Mouse (Mus musculus) T-cell, adult 2 months (primary cell): ENCODE data around the gene Rnase2b.
"Not testable (repeated sequence)": the region's sequence is repeated elsewhere in the genome, so short reads cannot be mapped to it uniquely, and the experiment has no call there.

Experiments used
- DNase-seq: peaks from one replicate; pipeline ENCODE4 v3.0.0; 2022; ENCODE audit warnings: low spot score

Rnase2b gene

GRCm38 (mm10) chr14:51152249-51152870 is 9.7 kb upstream of the Rnase2b start:
- no peak for DNase-seq

- no peak for DNase-seq
Observed at GRCm38 (mm10) chr14:51156056-51156735, 5.9 kb upstream of the Rnase2b start.

GRCm38 (mm10) chr14:51156736-51157068 is 5.4 kb upstream of the Rnase2b start:
- no peak for DNase-seq

- no peak for DNase-seq
Observed at GRCm38 (mm10) chr14:51157072-51157471, 5.0 kb upstream of the Rnase2b start.

GRCm38 (mm10) chr14:51163323-51163722 is 1.3 kb downstream of the Rnase2b start:
- DNase-seq = not testable (repeated sequence)

GRCm38 (mm10) chr14:51165435-51165834 is 3.4 kb downstream of the Rnase2b start:
- no peak for DNase-seq

GRCm38 (mm10) chr14:51166068-51166467 is 4.0 kb downstream of the Rnase2b start:
- no peak for DNase-seq

- not testable (repeated sequence) for DNase-seq
Observed at GRCm38 (mm10) chr14:51172095-51172865, 10.2 kb downstream of the Rnase2b start.

GRCm38 (mm10) chr14:51172947-51173346 is 10.9 kb downstream of the Rnase2b start:
- DNase-seq = not testable (repeated sequence)

- DNase-seq = no peak
Observed at GRCm38 (mm10) chr14:51173843-51174242, 11.8 kb downstream of the Rnase2b start.

- DNase-seq = not testable (repeated sequence)
Observed at GRCm38 (mm10) chr14:51181051-51181450, 19.0 kb downstream of the Rnase2b start.

GRCm38 (mm10) chr14:51195681-51196080 is 33.6 kb downstream of the Rnase2b start:
- no peak for DNase-seq

GRCm38 (mm10) chr14:51199098-51200023 is 37.3 kb downstream of the Rnase2b start, which contains the start of gene Ang2:
Gene Ang2, minus strand, starts transcription at chr14:51199148.
- DNase-seq = no peak

GRCm38 (mm10) chr14:51200054-51200453 is 38.0 kb downstream of the Rnase2b start:
- DNase-seq = no peak

GRCm38 (mm10) chr14:51200466-51200865 is 38.4 kb downstream of the Rnase2b start:
- DNase-seq = no peak

GRCm38 (mm10) chr14:51203115-51203514 is 41.1 kb downstream of the Rnase2b start, which contains the start of gene Ear14:
Gene Ear14, plus strand, starts transcription at chr14:51203391.
- no peak for DNase-seq
